Mouse (Mus musculus): ENCODE measurements at regions not wholly inside any gene's neighbourhood (a gene's known extent, or its start where the extent isn't known, plus 50 kb on each side); places are given as distances from the start of the nearest gene placed in this dataset.

DNA sequence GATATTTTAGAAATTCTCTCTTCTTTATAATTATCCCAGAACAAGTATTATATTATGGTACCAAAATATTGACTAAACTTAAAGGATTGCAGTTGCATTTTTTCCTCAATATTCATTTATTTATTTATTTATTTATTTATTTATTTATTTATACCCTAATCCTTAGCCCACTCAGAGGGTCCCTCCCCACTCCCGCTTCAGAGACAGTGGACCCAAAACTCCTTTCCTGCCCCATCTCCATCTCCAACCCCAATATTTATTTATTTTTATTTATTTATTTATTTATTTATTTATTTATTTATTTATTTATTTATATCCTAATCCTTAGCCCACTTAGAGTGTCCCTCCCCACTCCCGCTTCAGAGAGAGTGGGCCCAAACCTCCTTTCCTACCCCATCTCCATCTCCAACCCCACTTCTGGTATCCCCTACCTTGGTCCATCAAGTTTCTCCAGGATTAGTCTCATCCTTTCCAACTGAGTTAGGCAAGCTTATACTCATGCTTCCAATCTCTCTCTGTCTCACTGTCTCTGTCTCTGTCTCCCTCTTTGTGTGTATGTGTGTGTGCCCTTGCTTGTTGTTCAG is 1340.8 kb downstream of the Cntnap5b start:
- intact Hi-C loops (cut with DNase I), result no loop called here
- DNase-seq (ENCODE audit: low spot score in 2 of 2), result no peak

- peak in 1 of 2 experiments; percentile 3 for DNase-seq (ENCODE audit: low spot score in 2 of 2)
- intact Hi-C loops (cut with DNase I), result no loop called here
Observed at GRCm38 (mm10) chr1:101122091-101122825, 1349.7 kb downstream of the Cntnap5b start.

GRCm38 (mm10) chr1:101127242-101127641 is 1354.7 kb downstream of the Cntnap5b start:
- intact Hi-C loops (cut with DNase I), result no loop called here
- DNase-seq (ENCODE audit: low spot score in 2 of 2), result no peak

DNA sequence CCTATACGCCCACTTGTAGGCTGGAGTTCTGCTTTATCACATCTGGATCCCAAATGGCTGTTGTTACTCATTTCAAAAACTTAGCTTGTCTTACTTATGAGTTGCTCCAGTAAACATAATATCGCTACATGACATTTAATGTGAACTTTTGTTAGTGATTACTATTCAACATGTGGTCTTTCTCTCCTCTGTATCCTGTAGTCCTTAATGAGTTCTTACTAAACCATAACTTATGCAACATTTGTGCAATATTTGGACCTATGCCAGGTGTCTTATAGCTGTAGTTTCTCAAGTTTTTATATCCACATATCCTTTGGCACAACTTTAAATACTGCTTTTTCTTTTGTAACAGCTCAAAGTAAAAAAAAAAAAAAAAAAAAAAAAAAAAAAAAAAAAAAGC is 1394.1 kb downstream of the Cntnap5b start:
- intact Hi-C loops (cut with DNase I), result no loop called here
- no peak for DNase-seq (ENCODE audit: low spot score in 2 of 2)
